Mouse (Mus musculus) CD4-positive helper T cell, adult 2 months (primary cell): Measurements from ENCODE around the gene Uggt1.

Experiments
- DNase-seq: peaks from one replicate; pipeline ENCODE4 v3.0.0-alpha.2; 2012; ENCODE audit warnings: low read depth, missing footprints, low spot score

Uggt1 gene

GRCm38 (mm10) chr1:36258631-36259030 lies 14.1 kb upstream of the Uggt1 start:
- DNase-seq = no peak

- DNase-seq = no peak
These were observed 12.8 kb upstream of the Uggt1 start for GRCm38 (mm10) chr1:36257276-36257675.

- no peak for DNase-seq
These were observed 11.5 kb upstream of the Uggt1 start for GRCm38 (mm10) chr1:36255871-36256640.

- DNase-seq = no peak
These were observed 10.3 kb upstream of the Uggt1 start for GRCm38 (mm10) chr1:36254635-36255360.

- DNase-seq = peak; percentile 80
These were observed 8.3 kb upstream of the Uggt1 start for GRCm38 (mm10) chr1:36252791-36253190.

GRCm38 (mm10) chr1:36251426-36251825 lies 6.9 kb upstream of the Uggt1 start:
- DNase-seq = no peak

- no peak for DNase-seq
These were observed 2.2 kb upstream of the Uggt1 start for GRCm38 (mm10) chr1:36246688-36247087.

- no peak for DNase-seq
These were observed 302 bp upstream of the Uggt1 start for GRCm38 (mm10) chr1:36244828-36245215.

- DNase-seq = no peak
These were observed 968 bp downstream of the Uggt1 start for GRCm38 (mm10) chr1:36243447-36244057.

GRCm38 (mm10) chr1:36241903-36242429 lies 2.6 kb downstream of the Uggt1 start:
- DNase-seq = peak; percentile 53

GRCm38 (mm10) chr1:36240176-36240575 lies 4.3 kb downstream of the Uggt1 start:
- no peak for DNase-seq

GRCm38 (mm10) chr1:36239396-36239795 lies 5.1 kb downstream of the Uggt1 start:
- DNase-seq = no peak

- no peak for DNase-seq
These were observed 8.7 kb downstream of the Uggt1 start for GRCm38 (mm10) chr1:36235855-36236254.

- DNase-seq = peak; percentile 26
These were observed 9.4 kb downstream of the Uggt1 start for GRCm38 (mm10) chr1:36235057-36235639.

GRCm38 (mm10) chr1:36233218-36233617 lies 11.3 kb downstream of the Uggt1 start:
- no peak for DNase-seq

- no peak for DNase-seq
These were observed 13.4 kb downstream of the Uggt1 start for GRCm38 (mm10) chr1:36230919-36231705.

- DNase-seq = no peak
These were observed 16.1 kb downstream of the Uggt1 start for GRCm38 (mm10) chr1:36228461-36228860.

GRCm38 (mm10) chr1:36224648-36225047 lies 19.9 kb downstream of the Uggt1 start:
- DNase-seq = peak; percentile 63

- no peak for DNase-seq
These were observed 30.2 kb downstream of the Uggt1 start for GRCm38 (mm10) chr1:36214324-36214723.

GRCm38 (mm10) chr1:36201739-36202138 lies 42.8 kb downstream of the Uggt1 start:
- no peak for DNase-seq

- no peak for DNase-seq
These were observed 50.0 kb downstream of the Uggt1 start for GRCm38 (mm10) chr1:36194482-36194881.
